Mouse (Mus musculus) thymus, adult 18-20 months (tissue): Measurements from ENCODE around the gene Adamtsl1.

ENCODE experiments used
- DNase-seq, 2 experiments: peaks; one replicate each; pipeline ENCODE4 v3.0.0; 2022; ENCODE audit warnings: mixed read lengths in 2 of 2

Adamtsl1 gene

GRCm38 (mm10) chr4:85939460-85939859, 425.5 kb downstream of the Adamtsl1 start:
- no peak for DNase-seq

- DNase-seq: no peak
These were observed 427.9 kb downstream of the Adamtsl1 start for GRCm38 (mm10) chr4:85941857-85942256.

GRCm38 (mm10) chr4:85953590-85953989, 439.6 kb downstream of the Adamtsl1 start:
- DNase-seq: no peak

GRCm38 (mm10) chr4:85955387-85955786, 441.4 kb downstream of the Adamtsl1 start:
- no peak for DNase-seq

GRCm38 (mm10) chr4:85957266-85957665, 443.3 kb downstream of the Adamtsl1 start:
- no peak for DNase-seq

GRCm38 (mm10) chr4:85957879-85958278, 443.9 kb downstream of the Adamtsl1 start:
- no peak for DNase-seq

- DNase-seq: no peak
These were observed 445.0 kb downstream of the Adamtsl1 start for GRCm38 (mm10) chr4:85959019-85959418.

GRCm38 (mm10) chr4:85976188-85976587, 462.2 kb downstream of the Adamtsl1 start:
- no peak for DNase-seq

GRCm38 (mm10) chr4:85979206-85979605, 465.2 kb downstream of the Adamtsl1 start:
- no peak for DNase-seq

GRCm38 (mm10) chr4:86006596-86006995, 492.6 kb downstream of the Adamtsl1 start:
- DNase-seq: no peak

GRCm38 (mm10) chr4:86013640-86014039, 499.7 kb downstream of the Adamtsl1 start:
- no peak for DNase-seq

GRCm38 (mm10) chr4:86018928-86019327, 505.0 kb downstream of the Adamtsl1 start:
- DNase-seq: no peak

- no peak for DNase-seq
These were observed 505.6 kb downstream of the Adamtsl1 start for GRCm38 (mm10) chr4:86019586-86019985.

GRCm38 (mm10) chr4:86020372-86021090, 506.6 kb downstream of the Adamtsl1 start:
- no peak for DNase-seq

GRCm38 (mm10) chr4:86024573-86025160, 510.7 kb downstream of the Adamtsl1 start:
- no peak for DNase-seq

- DNase-seq: no peak
These were observed 515.5 kb downstream of the Adamtsl1 start for GRCm38 (mm10) chr4:86029486-86029885.

- DNase-seq: no peak
These were observed 516.2 kb downstream of the Adamtsl1 start for GRCm38 (mm10) chr4:86030208-86030607.

- no peak for DNase-seq
These were observed 517.1 kb downstream of the Adamtsl1 start for GRCm38 (mm10) chr4:86031041-86031440.

GRCm38 (mm10) chr4:86040921-86041320, 526.9 kb downstream of the Adamtsl1 start:
- no peak for DNase-seq

- DNase-seq: no peak
These were observed 531.5 kb downstream of the Adamtsl1 start for GRCm38 (mm10) chr4:86045448-86045847.

GRCm38 (mm10) chr4:86045876-86046275, 531.9 kb downstream of the Adamtsl1 start:
- no peak for DNase-seq

GRCm38 (mm10) chr4:86046881-86047280, 532.9 kb downstream of the Adamtsl1 start:
- DNase-seq: no peak

GRCm38 (mm10) chr4:86053487-86054237, 539.7 kb downstream of the Adamtsl1 start:
- no peak for DNase-seq

GRCm38 (mm10) chr4:86060614-86061013, 546.6 kb downstream of the Adamtsl1 start:
- no peak for DNase-seq
